Mouse (Mus musculus): ENCODE measurements at regions not wholly inside any gene's neighbourhood (a gene's known extent, or its start where the extent isn't known, plus 50 kb on each side); places are given as distances from the start of the nearest gene placed in this dataset.

GRCm38 (mm10) chr5:52092273-52092672, 98.0 kb downstream of the Dhx15 start:
- DNase-seq (ENCODE audit: low spot score) = no peak

GRCm38 (mm10) chr5:52088131-52088530, 102.2 kb downstream of the Dhx15 start:
- no peak for DNase-seq (ENCODE audit: low spot score)

DNA sequence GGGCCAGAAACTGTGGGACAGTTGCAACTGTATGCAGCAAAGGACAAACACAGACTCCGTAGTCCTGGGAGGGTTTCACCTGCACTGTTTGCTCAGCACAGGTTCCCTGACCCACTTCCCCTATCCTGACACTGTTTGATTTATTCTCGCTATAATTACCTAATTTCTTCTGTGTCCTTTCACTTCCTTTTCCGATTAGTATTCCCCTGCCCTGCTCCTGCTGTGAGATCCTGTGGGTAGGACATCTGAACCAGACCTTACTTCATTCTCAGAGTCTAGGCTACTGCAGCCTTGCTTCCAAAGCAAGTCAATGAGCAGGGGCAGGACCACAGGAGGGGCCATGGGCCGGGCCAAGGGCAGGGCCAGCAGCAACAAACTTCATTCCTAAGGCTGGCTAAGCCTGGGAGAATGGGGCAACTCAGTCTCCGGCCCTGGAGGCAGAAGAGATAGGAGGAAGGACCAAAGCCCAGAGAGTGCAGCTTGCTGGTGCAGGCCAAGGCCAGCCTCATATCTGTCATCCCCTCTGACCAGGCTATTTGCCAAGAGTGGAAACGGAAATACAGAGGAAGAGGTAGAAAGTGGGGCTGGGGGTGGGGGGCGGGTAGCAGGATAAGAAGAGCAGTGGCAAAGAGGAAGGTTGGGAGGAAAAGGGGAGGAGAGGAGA, 103.4 kb downstream of the Dhx15 start:
- no peak for DNase-seq (ENCODE audit: low spot score)

DNA sequence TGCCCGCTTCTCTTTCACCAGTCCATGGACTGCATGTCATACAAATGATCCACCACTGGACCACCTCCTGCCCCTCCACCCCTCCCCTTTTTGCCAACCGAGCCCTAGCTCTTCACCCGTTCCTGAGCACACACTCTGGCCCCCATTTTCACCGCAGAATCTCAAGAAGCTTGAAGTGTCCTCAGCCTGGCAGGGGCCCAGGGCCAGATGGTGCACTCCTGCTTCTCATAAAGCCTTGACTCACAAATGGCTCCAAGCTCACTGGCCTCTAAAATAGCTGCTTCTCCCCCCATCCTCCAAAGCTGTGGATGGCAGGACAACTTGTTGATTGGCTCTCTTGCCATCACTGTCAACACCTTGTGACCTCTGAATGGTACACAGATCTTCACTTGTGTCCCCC, 110.0 kb downstream of the Dhx15 start:
- no peak for DNase-seq (ENCODE audit: low spot score)

GRCm38 (mm10) chr5:52077696-52078095, 112.6 kb downstream of the Dhx15 start:
- DNase-seq (ENCODE audit: low spot score) = no peak

GRCm38 (mm10) chr5:52075096-52075495, 115.2 kb downstream of the Dhx15 start:
- DNase-seq (ENCODE audit: low spot score) = no peak

DNA sequence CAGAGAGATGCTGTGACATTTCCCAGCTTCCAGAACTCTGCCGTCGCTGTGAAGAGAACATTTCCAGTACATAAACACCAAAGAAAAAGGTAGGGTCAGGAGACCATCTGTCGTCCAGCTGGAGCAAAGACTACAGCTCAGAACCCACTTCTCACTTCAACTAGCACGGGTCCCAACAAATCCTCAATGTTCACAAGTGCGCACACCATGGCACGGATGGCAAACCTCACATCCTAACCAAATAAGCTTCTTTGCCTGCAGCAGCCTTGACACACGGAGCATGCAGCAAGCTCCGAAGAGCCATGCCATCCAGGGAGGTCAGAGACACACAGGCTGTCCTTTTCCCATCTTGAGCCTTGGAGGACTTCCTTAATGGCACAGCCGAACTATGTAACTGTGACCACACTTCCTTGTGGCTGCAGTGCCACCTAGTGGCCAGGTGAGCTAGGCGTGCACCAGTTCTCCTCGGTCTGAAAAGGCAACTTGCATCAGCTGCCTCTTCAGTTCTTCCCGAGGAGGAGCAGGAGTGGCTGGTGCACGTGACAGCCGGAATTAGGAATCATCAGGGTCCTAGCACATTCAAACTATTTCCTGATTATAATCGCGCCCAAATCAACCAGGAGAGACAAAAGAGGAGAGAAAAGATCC, 125.4 kb downstream of the Dhx15 start:
- peak; percentile 51 for DNase-seq (ENCODE audit: low spot score)

DNA sequence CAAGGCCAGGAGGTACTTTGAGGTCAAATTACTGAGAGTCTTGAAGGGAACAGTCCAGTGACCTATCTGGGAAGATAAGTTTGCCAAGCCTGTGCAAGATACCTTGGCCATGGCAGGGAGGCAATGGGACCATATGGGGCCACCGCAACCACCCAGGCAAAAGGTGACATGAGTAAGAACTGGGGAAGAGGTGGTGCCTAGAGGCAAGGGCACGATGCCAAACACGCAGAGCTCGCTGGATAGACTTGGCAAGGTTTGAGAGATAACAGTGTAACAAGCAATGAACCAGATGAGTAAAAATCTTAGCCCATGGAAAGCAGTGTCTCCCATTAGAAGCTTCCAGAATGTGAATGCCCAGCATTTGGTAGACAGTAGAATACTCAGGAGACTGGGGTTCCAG, 128.1 kb downstream of the Dhx15 start:
- peak; percentile 16 for DNase-seq (ENCODE audit: low spot score)

DNA sequence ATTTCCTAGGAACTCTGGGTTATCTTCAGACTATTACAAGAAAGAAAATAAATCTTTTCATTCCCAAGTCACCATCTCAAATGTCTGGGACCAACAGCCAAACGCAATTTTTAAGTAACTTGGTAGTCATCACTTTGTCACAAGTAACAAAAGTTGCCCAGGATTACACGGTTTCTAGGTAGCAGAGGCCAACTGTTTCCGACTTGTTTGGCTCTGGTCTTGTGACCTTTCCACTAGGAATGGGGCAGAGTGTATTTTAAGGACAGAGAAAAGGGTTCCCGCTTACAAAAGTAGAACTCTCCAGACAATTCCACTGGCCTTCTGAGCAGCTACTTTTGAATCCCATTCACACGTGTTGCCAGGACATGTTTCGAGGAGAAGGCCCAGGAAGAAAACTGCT, 129.1 kb downstream of the Dhx15 start:
- no peak for DNase-seq (ENCODE audit: low spot score)

DNA sequence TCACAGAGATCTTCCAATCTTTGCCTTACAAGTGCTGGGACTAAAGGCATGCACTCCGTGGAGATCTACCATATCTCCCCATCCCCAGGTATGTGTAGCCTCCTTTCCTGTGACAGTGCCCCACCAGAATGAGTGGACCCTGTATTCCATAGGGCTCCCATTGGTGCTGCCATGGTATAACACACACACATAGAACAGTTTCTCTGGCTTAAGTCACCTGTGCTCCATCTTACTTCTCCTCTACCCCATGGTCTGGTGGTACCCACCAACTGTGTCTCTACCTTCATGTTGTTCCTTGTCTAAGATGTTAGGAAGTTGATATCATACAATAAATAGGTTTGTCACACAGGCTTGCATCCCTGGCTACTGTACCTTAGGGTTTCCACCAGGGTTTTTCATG, 133.1 kb downstream of the Dhx15 start:
- no peak for DNase-seq (ENCODE audit: low spot score)

GRCm38 (mm10) chr5:52052072-52052465, 138.2 kb downstream of the Dhx15 start:
- no peak for DNase-seq (ENCODE audit: low spot score)

- DNase-seq (ENCODE audit: low spot score) = no peak
These were observed 138.8 kb downstream of the Dhx15 start for GRCm38 (mm10) chr5:52051383-52052071.

GRCm38 (mm10) chr5:52048790-52049189, 141.5 kb downstream of the Dhx15 start:
- DNase-seq (ENCODE audit: low spot score) = no peak

- no peak for DNase-seq (ENCODE audit: low spot score)
These were observed 143.6 kb downstream of the Dhx15 start for GRCm38 (mm10) chr5:52046704-52047103.

- no peak for DNase-seq (ENCODE audit: low spot score)
These were observed 146.2 kb downstream of the Dhx15 start for GRCm38 (mm10) chr5:52044101-52044500.

GRCm38 (mm10) chr5:52041447-52041846, 148.9 kb downstream of the Dhx15 start:
- no peak for DNase-seq (ENCODE audit: low spot score)

GRCm38 (mm10) chr5:52040427-52041312, 149.6 kb downstream of the Dhx15 start:
- peak; percentile 66 for DNase-seq (ENCODE audit: low spot score)

- DNase-seq (ENCODE audit: low spot score) = no peak
These were observed 155.0 kb downstream of the Dhx15 start for GRCm38 (mm10) chr5:52035339-52035738.

DNA sequence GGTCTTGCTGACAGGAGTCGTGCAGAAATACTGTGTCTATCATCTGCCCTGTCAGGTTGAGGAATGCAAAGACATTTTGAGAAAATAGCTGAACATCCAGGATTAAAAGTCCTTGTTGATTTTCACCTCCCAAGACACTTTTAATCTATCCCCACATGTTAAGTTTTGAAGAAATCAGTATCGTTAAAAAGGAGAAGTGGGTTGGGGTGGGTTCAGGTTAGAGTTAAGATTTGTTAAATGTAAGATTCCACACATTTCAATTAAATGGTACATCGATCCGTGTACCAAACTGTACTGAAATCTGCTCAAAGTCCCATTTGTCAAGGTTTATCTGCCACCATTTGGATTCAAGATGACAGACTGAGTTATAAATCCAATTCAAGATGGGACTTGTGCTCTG, 162.8 kb downstream of the Dhx15 start:
- DNase-seq (ENCODE audit: low spot score) = no peak

- no peak for DNase-seq (ENCODE audit: low spot score)
These were observed 164.2 kb downstream of the Dhx15 start for GRCm38 (mm10) chr5:52026148-52026547.

DNA sequence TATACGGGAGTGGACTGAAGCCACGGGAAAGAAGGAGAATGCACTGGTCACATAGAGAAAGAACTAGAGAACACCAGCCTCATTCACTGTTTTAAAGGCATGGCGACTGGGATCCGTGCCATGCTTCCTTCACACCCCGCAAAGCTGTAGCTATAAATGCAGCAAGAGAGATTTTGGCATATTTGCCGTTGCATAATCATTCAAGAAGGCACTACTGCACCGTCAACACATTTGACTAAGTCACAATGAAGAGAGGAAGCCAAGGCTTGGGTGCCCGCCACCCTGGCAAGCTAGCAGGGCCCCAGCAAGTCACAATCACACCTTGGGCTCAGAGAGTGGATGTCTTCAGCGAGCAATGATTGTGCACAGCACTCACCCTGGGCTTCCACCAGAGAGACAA, 167.1 kb downstream of the Dhx15 start:
- DNase-seq (ENCODE audit: low spot score) = peak; percentile 8

DNA sequence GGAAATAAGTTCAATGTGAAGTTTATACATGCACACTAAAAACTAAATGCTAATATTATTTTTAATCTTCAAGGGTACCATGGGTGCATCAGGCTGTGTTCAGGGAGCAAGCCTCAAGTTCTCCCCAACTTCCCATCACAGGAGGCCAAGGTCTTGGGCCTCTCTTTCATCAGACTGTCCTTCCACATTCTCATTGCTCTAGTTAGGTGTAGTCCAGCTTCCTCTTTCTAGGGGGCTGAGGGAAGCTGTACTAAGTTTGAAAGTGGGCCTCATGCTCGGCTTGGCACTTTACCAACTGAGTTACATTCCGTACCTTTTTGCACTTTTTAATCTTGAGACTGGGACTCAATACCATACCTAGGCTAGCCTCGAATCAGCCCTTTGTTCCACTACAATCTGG, 173.3 kb downstream of the Dhx15 start:
- no peak for DNase-seq (ENCODE audit: low spot score)
